Mouse (Mus musculus) heart, postnatal 0 days (tissue): Measurements from ENCODE around the gene Ptprn2.

ENCODE experiments used
- CTCF ChIP-seq: IDR thresholded peaks from 2 replicates; pipeline ENCODE4 v1.5.1; 2016; ENCODE audit warnings: antibody characterized with exemption, control low read depth, low read depth
- EP300 ChIP-seq: IDR thresholded peaks from 2 replicates; pipeline ENCODE4 v1.6.1; 2016; ENCODE audit warnings: antibody characterized with exemption, low read depth

- TF ChIP-seq CTCF (no peak), EP300 (no peak)
Measured at GRCm38 (mm10) chr12:117084702-117085409, 599.3 kb downstream of the Ptprn2 start.
